Mouse (Mus musculus) brain, adult 2 months (tissue): ENCODE measurements around the gene Olfr1299.

Experiments
- DNase-seq: peaks from one replicate; pipeline ENCODE4 v3.0.0; 2011; ENCODE audit warnings: low read depth, low spot score

Olfr1299 gene

GRCm38 (mm10) chr2:111661119-111661518 lies at the start of gene Olfr1299:
Gene Olfr1299 (plus strand): TSS chr2:111661419.
- DNase-seq, result no peak

- no peak for DNase-seq
Observed at GRCm38 (mm10) chr2:111626397-111626796, 34.8 kb upstream of the Olfr1299 start, which contains the start of gene Olfr1297. Gene Olfr1297 (minus strand): TSS chr2:111626497.

- DNase-seq, result no peak
Observed at GRCm38 (mm10) chr2:111649101-111649500, 12.1 kb upstream of the Olfr1299 start, which contains the start of gene Olfr1298. Gene Olfr1298 (minus strand): TSS chr2:111649201.
